Mouse (Mus musculus): Measurements from ENCODE around the gene Timm9. TPM values are rescaled to one million over a fixed set of nuclear protein-coding genes. Genes with fewer than 3 reads are reported as not detected.
A peak's percentile ranks its signal among the peaks of the same experiment; 100 is the strongest.

The Timm9 gene
- polyA plus RNA-seq (2012; rRNA removed) = 18.2 and 25.3 TPM in 2 replicates

DNA sequence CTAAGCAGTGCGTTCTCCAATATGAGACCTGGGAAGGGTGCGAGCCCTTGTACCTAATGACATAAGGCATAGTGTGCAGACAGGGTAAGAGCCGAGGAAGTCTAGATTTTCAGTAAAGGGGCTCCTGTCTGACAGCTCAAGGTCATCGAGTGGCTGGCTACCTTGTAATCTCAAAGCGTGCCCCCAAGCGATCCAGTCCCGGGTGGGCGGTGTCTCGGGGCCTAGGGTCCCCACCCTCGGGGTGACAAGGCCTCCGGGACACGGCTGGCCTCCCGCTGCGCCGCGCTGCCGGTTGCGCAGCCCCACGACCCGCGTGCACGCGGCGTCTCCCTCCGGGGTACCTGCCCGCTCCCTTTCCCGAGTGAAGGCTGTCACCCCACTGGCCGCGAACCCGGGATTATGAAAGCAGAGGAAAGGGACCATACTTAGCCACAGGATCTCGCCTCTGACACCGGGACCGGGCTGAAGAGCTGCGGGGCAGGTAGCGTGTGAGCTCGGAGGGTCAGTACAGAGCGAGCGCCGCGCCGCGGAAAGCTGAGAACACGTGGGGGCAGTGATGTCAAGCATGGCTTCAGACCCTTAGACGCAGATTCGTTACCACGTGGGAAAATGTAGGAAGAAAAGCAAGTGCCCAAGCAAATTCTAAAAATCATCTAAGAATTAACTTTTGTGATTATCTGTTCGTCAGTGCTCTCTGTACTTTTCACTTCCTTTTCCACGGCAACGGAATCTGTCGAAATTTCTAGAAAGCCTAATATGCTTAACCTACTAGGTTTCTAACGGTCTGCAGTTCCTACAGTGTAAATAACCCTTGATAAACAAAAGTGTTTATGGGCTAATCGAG, at the start of gene Timm9, which contains the start of gene 2700049A03Rik:
TSS of gene Timm9 (minus strand) at position 555 of the 844 bp plus-strand sequence.
TSS of gene 2700049A03Rik (plus strand) at position 719 of the 844 bp plus-strand sequence.
- H3K27me3 ChIP-seq (replicated peaks; ENCODE audit: control insufficient read depth, insufficient read depth, low read length) = no peaks in the 10 kb centered on the region
- peak within 1 kb of the TSS; percentile 74 for H3K27ac ChIP-seq (ENCODE audit: insufficient read depth, low read depth, low read length)
- peak; percentile 90 for DNase-seq
- TF ChIP-seq CTCF (conservative IDR thresholded peaks at IDR 0.05; ENCODE audit: insufficient read depth, insufficient read length, low read depth, low read length) = no peak
- TF ChIP-seq POLR2A (IDR thresholded peaks at IDR 0.05; ENCODE audit: low read depth, low read length) = peak; percentile 44
- H3K36me3 ChIP-seq (ENCODE audit: control insufficient read depth, insufficient read depth, low read length) = no peaks in the 10 kb centered on the region
- WGBS = under 1% methylated on average over 52 of the region's 52 CpGs
- peaks cover 6% of the 10 kb centered on the region; the same call in 1 of the 2 replicates for H3K4me1 ChIP-seq (ENCODE audit: control insufficient read depth, insufficient read depth, low read length)
- peak within 1 kb of the TSS; percentile 85 for H3K4me3 ChIP-seq (ENCODE audit: insufficient read depth, low read depth, low read length)

- TF ChIP-seq CTCF (conservative IDR thresholded peaks at IDR 0.05; ENCODE audit: insufficient read depth, insufficient read length, low read depth, low read length) (no peak), POLR2A (IDR thresholded peaks at IDR 0.05; ENCODE audit: low read depth, low read length) (no peak)
- H3K4me1 ChIP-seq (ENCODE audit: control insufficient read depth, insufficient read depth, low read length) = no peaks in the 10 kb centered on the region
- no peak overlapping the region for H3K27ac ChIP-seq (ENCODE audit: insufficient read depth, low read depth, low read length)
- peaks cover 3% of the 10 kb centered on the region; the same call in 1 of the 2 replicates for H3K36me3 ChIP-seq (ENCODE audit: control insufficient read depth, insufficient read depth, low read length)
- DNase-seq = no peak
- H3K4me3 ChIP-seq (ENCODE audit: insufficient read depth, low read depth, low read length) = no peak overlapping the region
- no peaks in the 10 kb centered on the region for H3K27me3 ChIP-seq (replicated peaks; ENCODE audit: control insufficient read depth, insufficient read depth, low read length)
- WGBS = 97% methylated on average over 4 of the region's 4 CpGs
Measured at GRCm38 (mm10) chr12:71184396-71184795, 47.9 kb upstream of the Timm9 start.

- TF ChIP-seq CTCF (conservative IDR thresholded peaks at IDR 0.05; ENCODE audit: insufficient read depth, insufficient read length, low read depth, low read length) (no peak), POLR2A (IDR thresholded peaks at IDR 0.05; ENCODE audit: low read depth, low read length) (no peak)
- WGBS = 96% methylated on average over 3 of the region's 3 CpGs
- H3K4me1 ChIP-seq (ENCODE audit: control insufficient read depth, insufficient read depth, low read length) = no peaks in the 10 kb centered on the region
- H3K4me3 ChIP-seq (ENCODE audit: insufficient read depth, low read depth, low read length) = no peak overlapping the region
- no peaks in the 10 kb centered on the region for H3K27me3 ChIP-seq (replicated peaks; ENCODE audit: control insufficient read depth, insufficient read depth, low read length)
- H3K36me3 ChIP-seq (ENCODE audit: control insufficient read depth, insufficient read depth, low read length) = peaks cover 3% of the 10 kb centered on the region; the same call in 1 of the 2 replicates
- DNase-seq = no peak
- no peak overlapping the region for H3K27ac ChIP-seq (ENCODE audit: insufficient read depth, low read depth, low read length)
Measured at GRCm38 (mm10) chr12:71183736-71184135, 47.3 kb upstream of the Timm9 start.

DNA sequence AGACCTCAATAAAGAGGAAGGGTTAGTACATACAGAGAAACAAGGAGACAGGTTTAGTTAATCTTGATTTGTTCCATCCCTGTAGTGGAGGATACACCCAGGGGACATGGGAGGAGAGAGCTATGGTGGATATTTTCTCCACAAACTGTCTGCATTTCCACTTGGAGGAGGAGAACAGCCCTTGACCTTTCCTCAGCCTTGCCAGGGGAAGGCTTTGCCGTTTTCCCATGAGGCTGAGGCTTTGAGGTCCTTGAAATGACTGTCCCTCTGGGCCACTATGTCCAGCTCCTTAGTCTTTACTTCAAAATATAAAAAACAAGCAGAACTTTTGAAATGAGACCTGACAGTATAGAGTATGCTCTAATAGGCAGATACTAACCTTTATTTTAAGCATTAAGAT, 33.4 kb upstream of the Timm9 start:
- DNase-seq = no peak
- H3K27ac ChIP-seq (ENCODE audit: insufficient read depth, low read depth, low read length) = no peak overlapping the region
- no peaks in the 10 kb centered on the region for H3K4me1 ChIP-seq (ENCODE audit: control insufficient read depth, insufficient read depth, low read length)
- 0 out of 2 replicates have a peak, but pooled peaks cover under 1% of the 10 kb centered on the region for H3K36me3 ChIP-seq (ENCODE audit: control insufficient read depth, insufficient read depth, low read length)
- H3K27me3 ChIP-seq (replicated peaks; ENCODE audit: control insufficient read depth, insufficient read depth, low read length) = no peaks in the 10 kb centered on the region
- no peak overlapping the region for H3K4me3 ChIP-seq (ENCODE audit: insufficient read depth, low read depth, low read length)
- no peak for TF ChIP-seq POLR2A (IDR thresholded peaks at IDR 0.05; ENCODE audit: low read depth, low read length)
- TF ChIP-seq CTCF (conservative IDR thresholded peaks at IDR 0.05; ENCODE audit: insufficient read depth, insufficient read length, low read depth, low read length) = no peak
- WGBS = 100% methylated on average over 1 of the region's 1 CpGs

DNA sequence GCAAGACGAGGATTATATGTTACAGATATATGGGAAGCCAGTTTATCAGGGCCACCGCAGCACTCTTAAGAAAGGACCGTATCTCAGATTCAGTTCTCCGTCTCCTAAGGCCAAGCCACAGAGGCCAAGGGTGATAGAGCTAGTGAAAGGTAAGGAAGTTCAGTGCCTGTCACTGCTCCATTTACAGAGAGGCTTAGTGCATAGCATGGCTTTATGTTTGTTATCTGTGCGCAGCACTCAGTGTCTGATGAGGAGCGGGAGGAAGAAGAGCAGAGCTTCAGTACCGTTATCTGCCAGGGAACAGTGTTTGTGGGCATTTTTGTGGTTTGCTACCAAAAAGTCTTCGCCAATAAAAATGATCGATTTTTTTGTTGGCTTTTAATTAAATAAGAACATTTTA, 27.9 kb upstream of the Timm9 start:
- H3K4me1 ChIP-seq (ENCODE audit: control insufficient read depth, insufficient read depth, low read length) = no peaks in the 10 kb centered on the region
- no peak for TF ChIP-seq POLR2A (IDR thresholded peaks at IDR 0.05; ENCODE audit: low read depth, low read length)
- 96% methylated on average over 9 of the region's 9 CpGs for WGBS
- no peak overlapping the region for H3K27ac ChIP-seq (ENCODE audit: insufficient read depth, low read depth, low read length)
- peaks cover 2% of the 10 kb centered on the region for H3K36me3 ChIP-seq (ENCODE audit: control insufficient read depth, insufficient read depth, low read length)
- DNase-seq = no peak
- H3K27me3 ChIP-seq (replicated peaks; ENCODE audit: control insufficient read depth, insufficient read depth, low read length) = no peaks in the 10 kb centered on the region
- no peak overlapping the region for H3K4me3 ChIP-seq (ENCODE audit: insufficient read depth, low read depth, low read length)

- H3K27ac ChIP-seq (ENCODE audit: insufficient read depth, low read depth, low read length) = no peak overlapping the region
- no peak for DNase-seq
- no peaks in the 10 kb centered on the region for H3K4me1 ChIP-seq (ENCODE audit: control insufficient read depth, insufficient read depth, low read length)
- no peak overlapping the region for H3K4me3 ChIP-seq (ENCODE audit: insufficient read depth, low read depth, low read length)
- H3K36me3 ChIP-seq (ENCODE audit: control insufficient read depth, insufficient read depth, low read length) = peaks cover 2% of the 10 kb centered on the region
- TF ChIP-seq POLR2A (IDR thresholded peaks at IDR 0.05; ENCODE audit: low read depth, low read length) (no peak), CTCF (conservative IDR thresholded peaks at IDR 0.05; ENCODE audit: insufficient read depth, insufficient read length, low read depth, low read length) (no peak)
- H3K27me3 ChIP-seq (replicated peaks; ENCODE audit: control insufficient read depth, insufficient read depth, low read length) = no peaks in the 10 kb centered on the region
- 90% methylated on average over 6 of the region's 6 CpGs for WGBS
Measured at GRCm38 (mm10) chr12:71157974-71158373, 21.5 kb upstream of the Timm9 start.

DNA sequence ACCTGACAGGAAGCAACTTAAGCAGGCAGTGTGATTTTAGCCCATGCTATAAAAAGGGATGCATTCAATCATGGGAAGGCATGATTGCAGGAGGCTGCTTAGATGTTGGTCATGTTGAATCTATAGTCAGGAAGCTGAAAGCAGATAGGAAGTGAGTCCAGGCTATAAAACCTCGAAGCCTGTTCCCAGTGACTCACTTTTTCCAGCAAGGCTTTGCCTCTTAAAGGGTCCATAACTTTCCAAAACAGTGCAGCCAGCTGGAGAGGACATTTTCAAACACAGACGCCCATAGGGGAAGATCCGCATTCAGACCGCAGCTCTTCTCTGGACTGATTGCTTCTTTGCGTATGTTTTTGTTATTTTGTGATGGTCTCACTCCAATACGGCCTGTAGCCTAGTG, 18.5 kb upstream of the Timm9 start:
- Histone ChIP-seq H3K27ac (ENCODE audit: insufficient read depth, low read depth, low read length) (no peak overlapping the region), H3K27me3 (replicated peaks; ENCODE audit: control insufficient read depth, insufficient read depth, low read length) (no peaks in the 10 kb centered on the region), H3K4me1 (ENCODE audit: control insufficient read depth, insufficient read depth, low read length) (no peaks in the 10 kb centered on the region), H3K36me3 (ENCODE audit: control insufficient read depth, insufficient read depth, low read length) (peaks cover 2% of the 10 kb centered on the region; the same call in 1 of the 2 replicates), H3K4me3 (ENCODE audit: insufficient read depth, low read depth, low read length) (no peak overlapping the region)
- no peak for DNase-seq
- 90% methylated on average over 6 of the region's 6 CpGs for WGBS
- TF ChIP-seq CTCF (conservative IDR thresholded peaks at IDR 0.05; ENCODE audit: insufficient read depth, insufficient read length, low read depth, low read length) (no peak), POLR2A (IDR thresholded peaks at IDR 0.05; ENCODE audit: low read depth, low read length) (no peak)

Data from kidney, adult 2 months (tissue).